Mouse (Mus musculus): ENCODE measurements at regions not wholly inside any gene's neighbourhood (a gene's known extent, or its start where the extent isn't known, plus 50 kb on each side); places are given as distances from the start of the nearest gene placed in this dataset.

- TF ChIP-seq ZNF384 (IDR thresholded peaks at IDR 0.05; ENCODE audit: low read depth, low read length) = no peak
- no peak for TF ChIP-seq ZC3H11A (IDR thresholded peaks at IDR 0.05; ENCODE audit: borderline replicate concordance, low read depth, low read length)
- no peak for TF ChIP-seq MAFK (IDR thresholded peaks at IDR 0.05; ENCODE audit: insufficient read depth, low read depth, low read length)
- no peak for TF ChIP-seq CHD2 (IDR thresholded peaks at IDR 0.05; ENCODE audit: low read depth, low read length)
- TF ChIP-seq HCFC1 (IDR thresholded peaks at IDR 0.05; ENCODE audit: borderline replicate concordance, insufficient read depth, low read length) = no peak
Measured at GRCm38 (mm10) chr12:16268621-16269165, 342.1 kb downstream of the Lpin1 start.

Measured in ES-E14 (cell line).